Mouse (Mus musculus) liver (tissue): ENCODE measurements around the gene Creb3l4.

Experiments
- DNase-seq: peaks from one replicate; pipeline ENCODE4 v3.0.0-alpha.2; 2020; ENCODE audit warnings: mixed read lengths

Creb3l4 gene

GRCm38 (mm10) chr3:90224331-90224730 is 19.0 kb downstream of the Creb3l4 start:
- DNase-seq = no peak

- no peak for DNase-seq
Observed at GRCm38 (mm10) chr3:90222941-90223340, 20.4 kb downstream of the Creb3l4 start.

GRCm38 (mm10) chr3:90222455-90222854 is 20.9 kb downstream of the Creb3l4 start:
- DNase-seq = no peak

GRCm38 (mm10) chr3:90221123-90221522 is 22.2 kb downstream of the Creb3l4 start:
- no peak for DNase-seq

GRCm38 (mm10) chr3:90220531-90220951 is 22.8 kb downstream of the Creb3l4 start:
- DNase-seq = peak; percentile 79

GRCm38 (mm10) chr3:90220088-90220487 is 23.2 kb downstream of the Creb3l4 start:
- peak; percentile 41 for DNase-seq

GRCm38 (mm10) chr3:90215825-90216380 is 27.4 kb downstream of the Creb3l4 start:
- no peak for DNase-seq

- peak; percentile 24 for DNase-seq
Observed at GRCm38 (mm10) chr3:90213956-90214684, 29.2 kb downstream of the Creb3l4 start.

- DNase-seq = peak; percentile 89
Observed at GRCm38 (mm10) chr3:90213377-90213866, 29.9 kb downstream of the Creb3l4 start, which contains the start of the genes Rps27 and Rab13. Gene Rps27 (minus strand): TSS chr3:90213651. Gene Rab13 (plus strand): TSS chr3:90213695.

GRCm38 (mm10) chr3:90212723-90213122 is 30.6 kb downstream of the Creb3l4 start:
- no peak for DNase-seq

- no peak for DNase-seq
Observed at GRCm38 (mm10) chr3:90211475-90212398, 31.6 kb downstream of the Creb3l4 start.

GRCm38 (mm10) chr3:90209908-90210566 is 33.3 kb downstream of the Creb3l4 start:
- no peak for DNase-seq

- no peak for DNase-seq
Observed at GRCm38 (mm10) chr3:90208662-90209061, 34.6 kb downstream of the Creb3l4 start.

- no peak for DNase-seq
Observed at GRCm38 (mm10) chr3:90204582-90204981, 38.7 kb downstream of the Creb3l4 start.

GRCm38 (mm10) chr3:90203619-90204018 is 39.7 kb downstream of the Creb3l4 start:
- no peak for DNase-seq

- DNase-seq = no peak
Observed at GRCm38 (mm10) chr3:90202884-90203283, 40.4 kb downstream of the Creb3l4 start.

- no peak for DNase-seq
Observed at GRCm38 (mm10) chr3:90197548-90197947, 45.8 kb downstream of the Creb3l4 start.

GRCm38 (mm10) chr3:90195644-90196043 is 47.7 kb downstream of the Creb3l4 start:
- DNase-seq = no peak

GRCm38 (mm10) chr3:90194759-90195158 is 48.6 kb downstream of the Creb3l4 start:
- DNase-seq = no peak

- no peak for DNase-seq
Observed at GRCm38 (mm10) chr3:90190859-90191510, 52.3 kb downstream of the Creb3l4 start.
